Mouse (Mus musculus) heart, postnatal 14 days (tissue): ENCODE data around the gene Olfr1282. TPM values are rescaled to one million over a fixed set of nuclear protein-coding genes. Genes with fewer than 3 reads are reported as not detected.
"Not testable (repeated sequence)": the region's sequence is repeated elsewhere in the genome, so short reads cannot be mapped to it uniquely, and the experiment has no call there.

Source experiments
- DNase-seq, 2 experiments: peaks; one replicate each; pipeline ENCODE4 v3.0.0; 2021 to 2022
- intact Hi-C: fragments of 180-260 bp; cut with DNase I; formaldehyde crosslinking; loops from one replicate; pipeline ENCODE4 v1.15.1; 2025
- long read RNA-seq, 2 experiments: library from polyadenylated mRNA; stranded (forward); transcript quantifications; one replicate each; pipeline ENCODE4 v2.0.0; 2021
- total RNA-seq, 2 experiments: library from RNA; stranded (reverse); gene quantifications; 2 replicates each; pipeline ENCODE4 v1.2.3; 2021

The Olfr1282 gene
- total RNA-seq = not detected
- long read RNA-seq, experiment 1 = 0 reads
- long read RNA-seq, experiment 2 = 0 reads

DNA sequence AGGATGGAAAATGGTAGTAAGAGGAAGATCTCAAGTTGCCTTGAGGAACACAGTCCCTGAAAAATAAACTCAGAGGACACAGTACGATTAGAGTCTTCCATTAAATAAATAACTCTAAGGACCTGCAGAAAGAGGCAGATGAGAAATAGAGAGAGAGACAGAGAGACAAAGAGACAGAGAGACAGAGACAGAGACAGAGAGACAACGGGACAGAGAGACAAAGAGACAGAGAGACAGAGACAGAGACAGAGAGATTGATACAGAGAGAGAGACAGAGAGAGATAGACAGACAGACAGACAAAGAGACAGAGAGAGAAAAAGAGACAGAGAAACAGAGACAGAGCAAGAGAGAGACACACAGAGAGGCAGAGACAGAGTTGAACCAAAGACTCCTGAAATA, at the start of gene Olfr1282:
Gene Olfr1282 (minus strand): TSS at position 101 of the 400 bp plus-strand sequence.
- intact Hi-C loops = no loop called here
- no peak for DNase-seq

DNA sequence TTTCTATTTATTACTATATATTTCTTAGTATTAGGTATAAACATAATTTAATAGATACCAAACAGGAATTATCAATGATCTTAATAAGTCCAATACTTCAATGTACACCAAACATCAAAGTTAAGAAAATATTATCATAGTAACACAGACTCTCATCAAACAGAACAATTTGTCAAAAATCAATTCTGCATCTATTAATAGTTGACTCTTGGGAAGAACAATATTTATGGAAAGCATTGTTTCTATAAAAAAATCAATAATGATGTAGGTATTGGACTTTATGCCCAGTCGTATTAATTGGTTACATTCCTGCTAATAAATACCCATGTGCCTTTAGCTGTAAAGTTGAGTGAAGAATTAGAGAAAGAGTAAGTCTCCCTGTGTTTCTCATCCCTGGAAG, 39.3 kb upstream of the Olfr1282 start, which contains the start of gene Olfr1284:
Gene Olfr1284 (plus strand): TSS at position 301 of the 400 bp plus-strand sequence.
- intact Hi-C loops = no loop called here
- DNase-seq = no peak

DNA sequence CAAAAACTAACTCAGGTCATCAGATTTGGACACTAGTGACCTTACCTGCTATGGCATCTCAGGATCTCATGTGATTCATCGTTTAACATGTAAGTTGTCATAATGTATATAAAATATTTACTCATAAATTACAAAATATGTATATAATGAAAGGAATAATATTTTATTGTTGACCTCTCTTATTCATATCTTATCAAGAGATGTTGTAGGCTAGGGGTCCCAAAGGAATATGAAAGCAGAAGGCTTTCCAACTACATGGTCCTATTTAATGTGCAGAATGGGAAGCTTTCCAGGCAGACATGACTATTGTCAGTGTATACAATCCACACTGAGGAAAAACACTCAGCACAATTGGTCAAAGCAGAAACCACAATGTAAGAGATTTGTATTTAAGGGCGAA, 30.6 kb upstream of the Olfr1282 start, which contains the start of gene Olfr1283:
Gene Olfr1283 (plus strand): TSS at position 301 of the 400 bp plus-strand sequence.
- intact Hi-C loops = no loop called here
- DNase-seq = no peak

DNA sequence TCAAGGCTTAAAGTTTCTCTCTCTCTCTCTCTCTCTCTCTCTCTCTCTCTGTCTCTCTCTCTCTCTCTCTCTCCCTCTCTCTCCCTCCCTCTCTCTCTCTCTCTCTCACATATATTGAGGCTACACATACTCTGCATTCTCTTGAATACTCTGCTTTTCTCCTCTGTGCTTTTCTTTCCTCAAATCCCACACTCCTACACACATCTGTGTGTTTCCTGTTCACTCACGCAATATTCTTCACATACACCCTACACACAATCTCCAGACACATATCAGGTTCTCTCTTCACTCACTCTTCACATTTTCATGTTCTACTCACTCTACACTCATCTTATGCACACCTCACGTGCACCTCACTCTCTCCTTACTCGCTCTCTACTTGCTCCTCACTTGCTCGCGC, 2.2 kb downstream of the Olfr1282 start:
- intact Hi-C loops, DNase-seq: not testable (repeated sequence)

DNA sequence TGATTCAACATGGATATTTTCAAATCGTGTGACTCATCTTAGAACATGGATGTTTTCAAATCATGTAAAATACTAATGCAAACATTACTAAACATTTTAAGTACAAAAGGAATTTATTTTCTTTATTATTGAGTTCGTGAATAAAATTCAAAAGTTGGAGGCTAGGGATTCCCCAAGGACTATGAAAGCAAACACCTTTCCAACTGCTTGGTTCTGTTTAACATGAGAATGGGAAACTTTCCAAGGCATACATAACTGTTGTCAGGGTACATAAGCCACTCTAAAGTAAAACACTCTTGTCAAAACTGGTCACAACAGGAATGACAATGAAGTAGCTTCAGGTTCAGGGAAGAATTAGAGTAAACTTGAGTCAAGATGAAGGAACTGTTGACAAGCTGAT, 9.7 kb downstream of the Olfr1282 start, which contains the start of gene Olfr1281:
Gene Olfr1281 (plus strand): TSS at position 301 of the 400 bp plus-strand sequence.
- intact Hi-C loops = no loop called here

DNA sequence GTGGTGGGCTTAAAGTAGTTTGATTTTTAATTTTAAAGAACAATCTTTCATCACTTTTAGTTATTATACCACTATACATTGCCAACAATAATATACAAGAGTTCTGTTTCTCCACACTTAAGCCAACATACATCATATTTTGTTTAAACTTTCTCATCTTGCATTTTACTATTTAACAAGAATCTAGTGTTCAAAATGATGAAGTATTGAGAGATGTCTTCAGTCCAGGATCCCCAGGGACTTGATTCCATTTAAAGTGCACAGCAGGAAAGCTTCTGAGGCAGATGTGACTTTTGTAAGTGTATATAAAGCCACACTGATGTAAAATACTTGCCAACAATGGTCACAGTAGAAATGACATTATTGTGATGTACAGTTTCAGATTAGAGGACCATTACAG, 22.2 kb downstream of the Olfr1282 start, which contains the start of gene Olfr1280:
Gene Olfr1280 (plus strand): TSS at position 301 of the 400 bp plus-strand sequence.
- no peak for DNase-seq
- intact Hi-C loops = no loop called here

More for the DNA sequence above, 9.7 kb downstream of the Olfr1282 start, which contains the start of gene Olfr1281:
- DNase-seq = no peak

DNA sequence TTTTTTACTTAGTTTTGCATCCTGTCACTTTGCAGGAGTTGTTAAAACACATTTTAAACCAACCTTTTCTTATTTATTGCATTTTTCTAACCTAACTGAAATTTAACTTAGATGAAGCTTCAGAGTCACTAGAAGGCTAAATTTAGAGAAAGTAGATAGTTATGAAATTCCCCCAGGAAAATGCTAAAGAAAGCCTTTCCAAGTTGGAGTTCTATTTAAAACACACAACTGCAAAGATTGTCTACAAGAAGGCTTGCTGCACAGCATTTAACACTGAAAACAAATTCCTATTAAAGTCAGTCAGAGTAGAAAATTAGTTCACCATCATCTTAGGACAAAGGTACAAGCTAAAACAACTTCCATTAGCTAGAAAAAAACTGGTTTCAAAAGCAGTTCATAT, 35.5 kb downstream of the Olfr1282 start, which contains the start of gene Olfr1279:
Gene Olfr1279 (plus strand): TSS at position 262 of the 400 bp plus-strand sequence.
- intact Hi-C loops = no loop called here
- DNase-seq = no peak

DNA sequence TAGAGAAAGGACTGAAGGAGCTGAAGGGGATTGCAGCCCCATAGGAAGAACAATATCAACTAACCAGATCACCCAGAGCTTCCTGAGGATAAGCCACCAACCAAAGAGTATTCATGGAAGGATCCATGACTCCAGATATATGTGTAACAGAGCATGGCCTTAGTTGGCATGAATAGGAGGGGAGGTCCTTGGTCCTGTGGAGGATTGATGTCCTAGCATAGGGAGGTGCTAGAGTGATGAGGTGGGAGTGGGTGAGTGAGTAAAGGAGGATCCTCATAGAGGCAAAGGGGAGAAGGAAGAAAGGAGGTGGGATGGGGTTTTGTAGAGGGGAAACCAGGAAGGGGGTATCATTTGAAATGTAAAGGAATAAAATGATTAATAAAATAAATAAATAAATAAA, 37.3 kb downstream of the Olfr1282 start:
- intact Hi-C loops = no loop called here
- no peak for DNase-seq

DNA sequence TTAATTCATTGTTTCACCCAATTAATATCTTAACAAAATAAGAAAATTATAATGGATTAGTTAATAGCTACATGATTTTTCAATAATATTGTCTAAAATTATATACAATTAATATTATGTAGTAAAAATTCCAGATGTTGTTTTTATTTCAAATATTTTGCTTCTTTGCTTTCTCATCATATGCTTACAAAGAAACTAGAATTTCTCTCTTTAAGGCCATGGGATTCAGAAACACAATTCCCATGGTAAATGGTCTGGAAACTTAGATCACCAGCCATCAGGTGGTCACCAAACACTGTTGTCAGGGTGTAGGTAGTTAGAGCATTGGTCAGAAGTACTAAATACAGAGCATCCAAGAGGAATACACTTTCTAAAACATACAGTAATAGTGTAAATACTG, 46.0 kb downstream of the Olfr1282 start, which contains the start of gene Olfr1278:
Gene Olfr1278 (plus strand): TSS at position 301 of the 400 bp plus-strand sequence.
- DNase-seq = no peak
- intact Hi-C loops = no loop called here

Other genes starting within 250 kb of the Olfr1282 start
- gene Gm13941, start 230.1 kb downstream of the Olfr1282 start, total RNA-seq = not detected
- not detected for gene Gm15130, start 183.1 kb downstream of the Olfr1282 start, total RNA-seq
- not detected for gene 4930430A15Rik, start 106.5 kb downstream of the Olfr1282 start, total RNA-seq
- gene Olfr1275, start 100.8 kb downstream of the Olfr1282 start, total RNA-seq = not detected
- gene Olfr1276, start 81.6 kb downstream of the Olfr1282 start, total RNA-seq = not detected
- not detected for gene Olfr1277, start 62.0 kb downstream of the Olfr1282 start, total RNA-seq
- not detected for gene Olfr1278, start 45.9 kb downstream of the Olfr1282 start, total RNA-seq
- not detected for gene Olfr1279, start 35.4 kb downstream of the Olfr1282 start, total RNA-seq
- not detected for gene Olfr1280, start 22.1 kb downstream of the Olfr1282 start, total RNA-seq
- not detected for gene Olfr1281, start 9.6 kb downstream of the Olfr1282 start, total RNA-seq
- not detected for gene Olfr1283, start 30.7 kb upstream of the Olfr1282 start, total RNA-seq
- gene Olfr1284, start 39.4 kb upstream of the Olfr1282 start, total RNA-seq = not detected
- gene Olfr1286, start 87.0 kb upstream of the Olfr1282 start, total RNA-seq = not detected
- gene Olfr1287, start 113.1 kb upstream of the Olfr1282 start, total RNA-seq = not detected
- not detected for gene Olfr1288, start 138.0 kb upstream of the Olfr1282 start, total RNA-seq
- gene Olfr1289, start 144.7 kb upstream of the Olfr1282 start, total RNA-seq = not detected
- not detected for gene Olfr1290, start 157.8 kb upstream of the Olfr1282 start, total RNA-seq
- not detected for gene Olfr1291-ps1, start 161.1 kb upstream of the Olfr1282 start, total RNA-seq
- gene Olfr1293-ps, start 189.1 kb upstream of the Olfr1282 start, total RNA-seq = not detected
- gene Olfr1294, start 204.2 kb upstream of the Olfr1282 start, total RNA-seq = not detected
- not detected for gene Olfr1295, start 233.6 kb upstream of the Olfr1282 start, total RNA-seq